Mouse (Mus musculus) lung, embryonic 14.5 days (tissue): Measurements from ENCODE around the gene Rev3l. TPM values are rescaled to one million over a fixed set of nuclear protein-coding genes. Genes with fewer than 3 reads are reported as not detected.

ENCODE experiments used
- ATAC-seq: fragments of 200-750 bp; cut with Nextera tagmentation; 2 replicates; pipeline ENCODE4 v1.8.0; 2017; ENCODE audit warnings: mild to moderate bottlenecking, moderate TSS enrichment, moderate library complexity; ENCODE audit not compliant: insufficient read depth
- DNase-seq: peaks from one replicate; pipeline ENCODE4 v3.0.0-alpha.2; 2015
- H3K27ac ChIP-seq: fragments of 300-500 bp; sonication (generic); 2 replicates; pipeline ENCODE4 v1.5.1; 2014; ENCODE audit warnings: low read depth, mild to moderate bottlenecking, moderate library complexity
- H3K27me3 ChIP-seq: fragments of 300-500 bp; sonication (generic); 2 replicates; pipeline ENCODE4 v1.6.1; 2014; ENCODE audit warnings: low read length, control low read depth; ENCODE audit not compliant: insufficient read depth
- H3K36me3 ChIP-seq: fragments of 300-500 bp; sonication (generic); 2 replicates; pipeline ENCODE4 v1.6.1; 2014; ENCODE audit warnings: control low read depth; ENCODE audit not compliant: insufficient read depth
- H3K4me1 ChIP-seq: fragments of 300-500 bp; sonication (generic); 2 replicates; pipeline ENCODE4 v1.6.1; 2014; ENCODE audit warnings: antibody characterized with exemption, control low read depth; ENCODE audit not compliant: insufficient read depth
- H3K4me2 ChIP-seq: fragments of 300-500 bp; sonication (generic); 2 replicates; pipeline ENCODE4 v1.6.1; 2014; ENCODE audit warnings: mild to moderate bottlenecking
- H3K4me3 ChIP-seq: fragments of 300-500 bp; sonication (generic); 2 replicates; pipeline ENCODE4 v1.5.1; 2014; ENCODE audit warnings: low read depth, low read length
- H3K9ac ChIP-seq: fragments of 300-500 bp; sonication (generic); 2 replicates; pipeline ENCODE4 v1.6.1; 2014
- H3K9me3 ChIP-seq: fragments of 300-500 bp; sonication (generic); 2 replicates; pipeline ENCODE4 v1.6.1; 2016; ENCODE audit warnings: low read depth, low read length, control low read depth
- CTCF ChIP-seq: IDR thresholded peaks from 2 replicates; pipeline ENCODE4 v1.5.1; 2016; ENCODE audit warnings: antibody characterized with exemption, low read depth
- WGBS: fragments of 180-500 bp; shearing (Covaris S2); extraction: QIAGEN DNeasy Blood & Tissue Kit; methylation state at CpG from one replicate; pipeline ENCODE4 v1.1.7; 2014; 5-methylcytosine and 5-hydroxymethylcytosine counted together
- polyA plus RNA-seq: library from polyadenylated mRNA; unstranded; fragments of >200 nt; fragmentation: Nextera tagmentation; extraction: Ambion mirVana; gene quantifications from 2 replicates; pipeline ENCODE4 v1.2.1, GENCODE M21; 2014

Rev3l gene
- polyA plus RNA-seq, 1 experiment from 2014 or later, result 30.3 TPM

GRCm38 (mm10) chr10:39778305-39778704, 46.4 kb downstream of the Rev3l start:
- Histone ChIP-seq H3K27ac (no peak overlapping the region), H3K4me2 (no peak overlapping the region), H3K9me3 (no peaks in the 10 kb centered on the region), H3K4me3 (no peak overlapping the region), H3K4me1 (no peaks in the 10 kb centered on the region), H3K9ac (no peak overlapping the region), H3K27me3 (no peaks in the 10 kb centered on the region), H3K36me3 (no peaks in the 10 kb centered on the region; the same call in 1 of the 2 replicates)
- no peak for ATAC-seq
- WGBS, result 72% methylated on average over 4 of the region's 4 CpGs
- DNase-seq, result no peak
- TF ChIP-seq CTCF, result no peak

DNA sequence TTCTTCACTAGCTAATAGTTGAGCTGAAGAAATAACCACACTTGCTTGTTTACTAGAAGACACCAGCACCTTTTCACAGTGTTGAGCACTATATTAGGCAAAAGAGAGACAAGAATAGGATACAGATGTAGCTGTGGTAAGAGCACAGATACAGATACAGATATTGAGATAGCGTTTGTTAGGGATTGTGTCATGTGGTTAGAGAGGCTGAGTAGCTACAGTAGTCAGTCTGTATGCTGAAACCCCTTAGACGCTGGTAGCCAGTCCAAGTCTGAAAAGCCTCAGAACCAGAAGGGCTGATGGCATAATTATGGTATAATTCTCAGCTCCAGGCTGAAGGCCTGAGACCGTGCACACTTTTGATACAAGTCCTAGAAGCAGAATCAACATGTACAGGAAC, 53.3 kb downstream of the Rev3l start:
- H3K9me3 ChIP-seq, result no peaks in the 10 kb centered on the region
- H3K27me3 ChIP-seq, result no peaks in the 10 kb centered on the region
- no peak overlapping the region for H3K4me2 ChIP-seq
- no peak for TF ChIP-seq CTCF
- H3K4me3 ChIP-seq, result no peak overlapping the region
- ATAC-seq (no peak), DNase-seq (no peak)
- WGBS, result 83% methylated on average over 3 of the region's 3 CpGs
- H3K27ac ChIP-seq, result no peak overlapping the region
- peaks cover 18% of the 10 kb centered on the region for H3K36me3 ChIP-seq
- no peaks in the 10 kb centered on the region for H3K4me1 ChIP-seq
- no peak overlapping the region for H3K9ac ChIP-seq

- no peak for TF ChIP-seq CTCF
- H3K27ac ChIP-seq, result no peak overlapping the region
- DNase-seq (no peak), ATAC-seq (no peak)
- no peaks in the 10 kb centered on the region for H3K4me1 ChIP-seq
- H3K4me3 ChIP-seq, result no peak overlapping the region
- H3K36me3 ChIP-seq, result peaks cover 38% of the 10 kb centered on the region
- 88% methylated on average over 1 of the region's 1 CpGs for WGBS
- H3K4me2 ChIP-seq, result no peak overlapping the region
- H3K9me3 ChIP-seq, result no peaks in the 10 kb centered on the region
- no peaks in the 10 kb centered on the region for H3K27me3 ChIP-seq
- H3K9ac ChIP-seq, result no peak overlapping the region
These were observed 61.4 kb downstream of the Rev3l start for GRCm38 (mm10) chr10:39793295-39793694.

DNA sequence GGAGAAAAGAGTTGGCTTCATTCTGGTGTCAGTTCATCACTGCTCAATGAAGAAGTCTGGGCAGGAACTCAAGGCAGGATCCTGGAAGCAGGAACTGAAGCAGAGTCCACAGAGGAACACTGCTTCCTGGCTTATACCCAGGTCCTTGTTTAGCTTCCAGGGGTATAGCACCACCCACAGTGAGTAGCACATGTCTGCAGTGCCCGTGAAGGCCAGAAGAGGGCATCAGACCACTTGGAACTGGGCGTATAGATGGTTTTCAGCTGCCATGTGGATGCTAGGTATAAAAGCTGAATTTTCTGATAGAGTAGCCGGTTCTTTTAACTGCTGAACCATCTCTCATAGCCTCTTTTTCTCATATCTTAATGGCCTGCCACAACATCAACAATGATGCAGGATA, 79.6 kb downstream of the Rev3l start:
- WGBS, result 66% methylated on average over 3 of the region's 3 CpGs
- TF ChIP-seq CTCF, result peak; percentile 58
- H3K36me3 ChIP-seq, result peaks cover 55% of the 10 kb centered on the region

GRCm38 (mm10) chr10:39842621-39843020, 110.7 kb downstream of the Rev3l start:
- Histone ChIP-seq H3K9ac (no peak overlapping the region), H3K4me3 (no peak overlapping the region), H3K9me3 (no peaks in the 10 kb centered on the region), H3K27me3 (no peaks in the 10 kb centered on the region), H3K4me2 (no peak overlapping the region), H3K27ac (no peak overlapping the region), H3K36me3 (peaks cover 52% of the 10 kb centered on the region), H3K4me1 (no peaks in the 10 kb centered on the region)
- no peak for ATAC-seq
- TF ChIP-seq CTCF, result no peak
- DNase-seq, result no peak
- 77% methylated on average over 1 of the region's 1 CpGs for WGBS

More for the DNA sequence above, 79.6 kb downstream of the Rev3l start:
- ATAC-seq (no peak), DNase-seq (peak; percentile 71)
- no peak overlapping the region for H3K27ac ChIP-seq
- H3K27me3 ChIP-seq, result no peaks in the 10 kb centered on the region
- no peak overlapping the region for H3K9ac ChIP-seq
- H3K4me1 ChIP-seq, result no peaks in the 10 kb centered on the region
- no peaks in the 10 kb centered on the region for H3K9me3 ChIP-seq
- no peak overlapping the region for H3K4me3 ChIP-seq
- H3K4me2 ChIP-seq, result no peak overlapping the region

DNA sequence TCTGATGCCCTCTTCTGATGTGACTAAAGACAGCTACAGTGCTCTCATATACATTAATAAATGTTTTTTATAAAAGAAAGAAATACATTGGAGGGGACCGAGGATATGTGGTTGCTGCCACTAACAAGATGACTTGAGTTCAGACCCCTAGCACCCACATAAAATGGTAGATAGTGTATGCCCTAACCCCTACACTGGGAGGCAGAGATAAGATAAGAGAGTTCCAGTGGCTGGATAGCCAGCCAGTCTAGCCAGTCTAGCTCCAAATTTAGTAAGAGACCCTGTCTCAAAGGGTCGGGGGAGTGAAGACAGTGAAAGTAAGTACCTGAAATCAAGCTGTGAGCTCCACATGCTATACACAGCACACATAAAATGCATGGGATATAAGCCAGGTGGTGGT, 133.6 kb downstream of the Rev3l start:
- no peak for ATAC-seq
- no peak overlapping the region for H3K4me3 ChIP-seq

DNA sequence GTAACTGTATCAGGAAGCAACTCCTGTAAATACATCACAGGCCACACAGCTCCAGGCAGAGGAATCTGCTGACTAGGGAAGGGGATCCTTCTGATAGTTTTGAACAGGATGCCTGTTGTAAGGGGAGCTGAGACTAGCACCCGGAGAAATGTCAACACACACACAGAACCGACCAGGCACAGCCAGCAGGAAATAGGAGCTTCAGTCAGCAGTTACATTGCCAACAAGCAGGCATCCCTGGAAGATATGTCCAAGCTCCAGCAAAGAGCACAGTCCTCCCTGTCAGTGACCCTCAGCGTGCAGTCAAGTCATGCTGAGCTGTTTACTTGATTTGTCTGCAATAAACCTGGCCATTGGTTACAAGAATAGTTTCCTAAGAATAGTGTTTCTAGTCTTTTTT, 156.7 kb downstream of the Rev3l start:
- Histone ChIP-seq H3K9ac (no peak overlapping the region), H3K27me3 (no peaks in the 10 kb centered on the region), H3K27ac (no peak overlapping the region), H3K9me3 (no peaks in the 10 kb centered on the region), H3K4me1 (no peaks in the 10 kb centered on the region), H3K36me3 (0 out of 2 replicates have a peak, but pooled peaks cover 3% of the 10 kb centered on the region), H3K4me3 (no peak overlapping the region), H3K4me2 (no peak overlapping the region)
- no peak for ATAC-seq
- TF ChIP-seq CTCF, result no peak
- DNase-seq, result no peak
- WGBS, result 46% methylated on average over 3 of the region's 3 CpGs

More for the DNA sequence above, 133.6 kb downstream of the Rev3l start:
- Histone ChIP-seq H3K9me3 (no peaks in the 10 kb centered on the region), H3K9ac (no peak overlapping the region), H3K27ac (no peak overlapping the region), H3K27me3 (no peaks in the 10 kb centered on the region), H3K36me3 (peaks cover 68% of the 10 kb centered on the region), H3K4me1 (no peaks in the 10 kb centered on the region), H3K4me2 (no peak overlapping the region)
- TF ChIP-seq CTCF, result no peak
- DNase-seq, result no peak
- 77% methylated on average over 2 of the region's 2 CpGs for WGBS
